Mouse (Mus musculus) kidney, adult 10 weeks (tissue): ENCODE data around the gene Tas2r102. TPM values are rescaled to one million over a fixed set of nuclear protein-coding genes. Genes with fewer than 3 reads are reported as not detected.

Experiments used
- polyA plus RNA-seq: library from polyadenylated mRNA; stranded (reverse); fragments of 350-450 nt; fragmentation: Illumina TruSeq; extraction: RNeasy Lipid Tissue Mini Kit (QIAGEN cat#74804); gene quantifications from one replicate; pipeline ENCODE4 v1.2.3, GENCODE M21; 2014; ENCODE audit warnings: low read depth, low replicate concordance

Tas2r102 gene
- not detected for polyA plus RNA-seq

DNA sequence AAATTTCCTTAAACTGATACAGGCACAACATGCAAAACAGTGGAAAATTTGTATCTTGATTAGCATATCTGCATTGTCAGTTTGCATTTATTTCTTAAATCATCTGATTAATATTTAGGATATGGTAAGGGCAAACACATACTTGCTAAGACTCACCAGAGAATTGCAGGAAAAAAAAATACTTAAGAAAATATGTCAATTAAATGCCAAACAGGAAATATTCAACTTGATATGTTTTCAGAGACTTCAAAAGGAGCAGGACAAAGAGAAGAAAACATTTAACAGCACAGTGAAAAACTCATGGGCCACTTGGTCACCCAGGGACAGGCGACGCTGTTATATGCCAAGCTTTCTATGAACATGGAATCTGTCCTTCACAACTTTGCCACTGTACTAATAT, at the start of gene Tas2r102:
Gene Tas2r102 (plus strand): TSS at position 301 of the 400 bp plus-strand sequence.

DNA sequence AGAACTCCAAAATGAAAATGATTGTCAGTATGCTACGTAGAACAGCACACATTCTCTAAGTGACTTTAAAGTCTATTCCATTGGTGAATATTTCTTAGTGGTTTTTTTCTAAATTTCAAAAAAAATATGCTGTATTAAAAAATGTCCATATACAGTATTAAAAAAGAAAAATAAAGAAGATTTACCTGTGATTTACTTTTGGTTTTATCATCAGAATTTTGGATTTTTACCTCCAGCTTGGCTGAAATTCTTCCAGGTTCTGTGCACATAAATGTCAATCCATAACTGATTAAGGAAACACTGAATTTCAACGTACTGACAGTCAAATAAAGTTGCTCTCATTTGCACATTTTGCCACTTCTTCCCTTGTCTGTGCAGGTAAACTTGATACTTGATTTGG, 24.0 kb upstream of the Tas2r102 start, which contains the start of gene Tas2r115:
Gene Tas2r115 (minus strand): TSS at position 101 of the 400 bp plus-strand sequence.

DNA sequence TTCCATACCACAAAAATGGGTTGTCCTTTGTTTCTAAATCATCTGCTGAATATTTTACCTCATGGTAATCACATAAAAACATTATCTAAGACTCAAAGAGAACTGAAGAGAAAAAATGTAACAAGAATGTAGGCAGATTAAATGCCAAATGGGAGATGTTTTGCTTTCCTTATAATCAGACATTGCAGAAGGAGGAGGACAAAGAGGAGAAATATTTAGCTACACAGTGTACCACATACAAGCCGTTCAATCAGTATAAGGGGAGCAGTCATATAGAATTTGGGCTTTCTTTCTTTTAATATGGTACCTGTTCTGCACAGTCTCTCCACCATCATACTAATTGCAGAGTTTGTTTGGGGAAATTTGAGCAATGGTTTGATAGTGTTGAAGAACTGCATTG, 7.5 kb upstream of the Tas2r102 start, which contains the start of gene Tas2r124:
Gene Tas2r124 (plus strand): TSS at position 301 of the 400 bp plus-strand sequence.

DNA sequence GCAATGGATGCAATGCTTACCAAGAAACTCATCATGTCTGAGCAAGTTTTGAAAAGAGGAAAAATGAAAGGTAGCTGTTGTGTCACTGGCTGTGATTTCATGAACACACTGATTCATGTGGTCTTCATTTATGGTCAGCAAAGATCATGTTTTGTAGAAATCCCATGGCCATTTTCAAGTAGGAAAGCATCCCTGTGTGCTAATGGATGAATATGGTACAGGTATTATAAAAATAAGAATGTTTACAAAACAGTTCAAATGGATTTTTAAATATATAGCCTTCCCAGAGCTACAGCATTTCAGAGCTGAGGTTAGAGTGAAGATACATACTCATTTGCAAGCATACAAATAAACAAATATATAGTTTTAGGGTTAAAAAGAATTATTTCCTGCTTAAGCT, 16.1 kb downstream of the Tas2r102 start, which contains the start of gene Tas2r136:
Gene Tas2r136 (minus strand): TSS at position 101 of the 400 bp plus-strand sequence.

DNA sequence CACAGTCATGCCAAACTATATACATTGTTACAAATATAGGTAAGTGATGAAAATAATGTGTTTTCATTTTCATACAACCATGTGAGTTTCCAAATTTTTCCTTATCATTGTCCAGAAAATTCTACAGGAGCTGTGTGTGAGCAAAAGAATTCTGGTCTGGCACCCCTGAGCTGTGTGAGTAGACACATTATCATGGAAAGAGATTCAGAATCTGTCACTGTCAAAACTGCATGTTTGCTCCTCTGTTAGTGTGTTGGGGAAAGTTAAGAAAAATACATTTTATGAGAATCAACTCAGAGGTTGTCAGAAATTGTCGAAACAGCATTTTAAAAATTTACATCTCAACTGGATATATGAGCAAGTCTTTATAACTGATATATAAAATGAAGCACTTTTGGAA, 40.6 kb downstream of the Tas2r102 start, which contains the start of gene Tas2r117:
Gene Tas2r117 (plus strand): TSS at position 301 of the 400 bp plus-strand sequence.

Other genes starting within 250 kb of the Tas2r102 start
- gene Prh1, start 192.3 kb upstream of the Tas2r102 start, polyA plus RNA-seq: not detected
- gene Prp2, start 166.2 kb upstream of the Tas2r102 start, polyA plus RNA-seq: not detected
- gene A630073D07Rik, start 110.6 kb upstream of the Tas2r102 start, polyA plus RNA-seq: not detected
- not detected for gene Tas2r120, start 105.2 kb upstream of the Tas2r102 start, polyA plus RNA-seq
- gene Tas2r121, start 61.1 kb upstream of the Tas2r102 start, polyA plus RNA-seq: not detected
- not detected for gene Tas2r122, start 50.2 kb upstream of the Tas2r102 start, polyA plus RNA-seq
- gene Tas2r115, start 24.1 kb upstream of the Tas2r102 start, polyA plus RNA-seq: not detected
- not detected for gene Tas2r124, start 7.4 kb upstream of the Tas2r102 start, polyA plus RNA-seq
- not detected for gene Tas2r136, start 16.0 kb downstream of the Tas2r102 start, polyA plus RNA-seq
- not detected for gene Tas2r117, start 40.7 kb downstream of the Tas2r102 start, polyA plus RNA-seq
- gene Tas2r123, start 85.0 kb downstream of the Tas2r102 start, polyA plus RNA-seq: not detected
- not detected for gene Tas2r116, start 93.3 kb downstream of the Tas2r102 start, polyA plus RNA-seq
- gene Tas2r110, start 105.9 kb downstream of the Tas2r102 start, polyA plus RNA-seq: not detected
- gene Tas2r113, start 130.9 kb downstream of the Tas2r102 start, polyA plus RNA-seq: not detected
- gene Tas2r125, start 147.5 kb downstream of the Tas2r102 start, polyA plus RNA-seq: not detected
- gene Tas2r129, start 189.0 kb downstream of the Tas2r102 start, polyA plus RNA-seq: not detected
- not detected for gene Tas2r131, start 195.8 kb downstream of the Tas2r102 start, polyA plus RNA-seq
- not detected for gene Tas2r109, start 218.8 kb downstream of the Tas2r102 start, polyA plus RNA-seq